Mouse (Mus musculus) left cerebral cortex, adult 8-10 months (tissue): ENCODE measurements at regions not wholly inside any gene's neighbourhood (a gene's known extent, or its start where the extent isn't known, plus 50 kb on each side); places are given as distances from the start of the nearest gene placed in this dataset.

Source experiments
- DNase-seq, 2 experiments: peaks; one replicate each; pipeline ENCODE4 v3.0.0; 2022; ENCODE audit warnings: low spot score in 2 of 2

GRCm38 (mm10) chr16:88412287-88412686 lies 94.5 kb downstream of the Cldn17 start:
- no peak for DNase-seq

DNA sequence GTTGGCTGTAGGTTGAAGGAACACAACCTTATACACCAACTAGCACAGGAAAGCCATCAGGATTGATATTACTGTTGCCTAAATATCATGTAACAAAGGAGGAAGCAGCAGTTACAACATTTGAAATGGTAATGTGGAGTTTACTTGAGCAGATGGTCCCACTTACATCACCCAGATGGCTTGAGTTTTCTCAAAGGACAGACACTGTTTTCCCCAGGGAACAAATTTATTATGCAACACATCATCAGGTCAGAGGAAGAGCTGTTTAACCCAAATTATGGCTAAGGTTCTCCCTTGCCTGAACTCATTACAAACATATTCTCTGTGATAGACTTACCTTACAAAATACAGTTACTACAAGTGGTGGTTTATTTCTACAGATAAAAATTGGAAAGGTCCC lies 98.6 kb downstream of the Cldn17 start:
- DNase-seq, result no peak

GRCm38 (mm10) chr16:88404331-88404730 lies 102.4 kb downstream of the Cldn17 start:
- DNase-seq, result no peak

DNA sequence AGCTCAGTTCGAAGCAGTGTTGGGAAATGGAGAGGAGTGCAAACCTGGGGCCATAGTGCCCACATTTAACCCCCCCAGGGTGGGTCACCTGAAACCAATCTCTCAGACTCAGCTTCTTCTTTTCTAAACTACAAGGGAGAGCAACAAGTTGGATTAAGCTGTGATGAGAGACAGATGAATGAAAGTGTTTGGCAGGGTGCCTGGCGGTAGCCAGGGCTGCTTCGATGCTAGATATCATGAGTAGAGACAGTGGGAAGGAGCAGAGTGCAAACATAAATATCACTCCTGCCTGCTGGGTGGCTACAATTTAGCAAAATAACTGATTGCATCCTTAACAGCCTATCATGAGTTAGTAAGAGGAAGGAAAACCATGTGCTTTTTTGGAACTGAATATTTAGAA lies 106.9 kb downstream of the Cldn17 start:
- no peak for DNase-seq

GRCm38 (mm10) chr16:88392764-88393163 lies 102.7 kb upstream of the Grik1 start:
- DNase-seq, result no peak

DNA sequence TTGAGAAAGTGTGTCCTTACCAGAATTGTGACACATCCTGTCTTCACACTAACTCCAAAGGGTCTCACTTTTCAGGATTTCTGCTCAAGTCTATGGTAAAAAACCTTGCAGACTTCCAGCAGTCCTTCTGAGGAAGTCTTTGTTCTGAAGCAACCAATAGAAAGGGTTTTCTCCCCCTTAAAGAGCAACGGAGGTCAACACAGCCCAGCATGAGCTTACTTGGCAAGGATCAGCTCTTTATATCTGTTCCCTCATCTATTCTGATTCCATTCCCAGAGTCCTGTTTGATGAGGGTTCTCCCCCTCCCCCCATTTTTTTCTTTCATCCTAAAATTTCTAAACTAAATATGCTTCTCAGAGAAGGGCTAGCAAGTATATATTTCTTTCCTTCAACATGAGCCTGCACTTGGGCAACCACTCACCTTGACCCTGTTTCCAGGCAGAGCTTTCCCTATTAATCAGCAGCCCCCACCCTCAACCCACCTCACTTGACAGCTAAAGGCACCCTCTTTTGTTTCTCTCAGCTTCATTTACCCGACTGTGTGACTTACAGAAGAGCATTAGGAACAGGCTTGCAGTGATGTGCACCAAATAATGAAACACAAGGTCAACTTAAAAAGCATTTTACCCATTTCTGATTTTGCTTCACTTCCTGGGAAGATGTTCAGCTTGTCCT lies 91.7 kb upstream of the Grik1 start:
- DNase-seq, result no peak

DNA sequence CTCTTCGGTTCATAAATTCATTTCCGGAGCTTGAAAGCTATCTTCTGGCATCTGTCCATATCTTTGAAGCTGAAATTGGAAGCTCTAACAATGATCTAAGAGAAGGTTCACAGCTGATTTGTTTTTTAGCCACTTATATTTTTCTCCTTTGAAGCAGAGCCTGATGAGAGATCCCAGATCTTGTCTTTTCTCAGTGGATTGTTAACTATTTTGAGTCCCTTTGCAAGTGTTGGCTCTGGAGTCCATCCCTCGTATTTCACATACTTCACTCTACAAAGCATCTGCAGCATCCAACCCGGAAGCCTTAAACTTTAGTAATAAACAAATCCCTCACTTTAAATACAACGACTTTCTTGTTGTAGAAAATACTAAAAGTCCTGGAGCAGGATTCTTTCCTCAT lies 85.6 kb upstream of the Grik1 start:
- no peak for DNase-seq

DNA sequence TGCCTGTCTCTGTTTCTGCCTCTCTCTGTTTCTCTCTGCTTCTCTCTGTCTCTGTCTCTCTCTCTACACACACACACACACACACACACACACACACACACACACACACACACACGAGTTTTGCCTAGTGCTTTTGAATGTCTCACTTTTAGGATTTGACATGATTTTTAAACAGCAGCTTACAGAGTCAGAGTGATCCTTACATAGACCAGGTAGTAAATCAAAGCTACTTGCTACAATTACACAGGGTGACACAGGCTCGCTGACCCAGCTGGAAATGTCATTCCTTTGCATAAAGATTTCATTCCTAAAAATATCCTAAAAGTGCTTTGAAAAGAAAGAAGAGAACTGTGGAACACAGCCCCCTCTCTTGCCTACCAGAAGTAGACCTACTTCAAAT lies 84.5 kb upstream of the Grik1 start:
- no peak for DNase-seq

DNA sequence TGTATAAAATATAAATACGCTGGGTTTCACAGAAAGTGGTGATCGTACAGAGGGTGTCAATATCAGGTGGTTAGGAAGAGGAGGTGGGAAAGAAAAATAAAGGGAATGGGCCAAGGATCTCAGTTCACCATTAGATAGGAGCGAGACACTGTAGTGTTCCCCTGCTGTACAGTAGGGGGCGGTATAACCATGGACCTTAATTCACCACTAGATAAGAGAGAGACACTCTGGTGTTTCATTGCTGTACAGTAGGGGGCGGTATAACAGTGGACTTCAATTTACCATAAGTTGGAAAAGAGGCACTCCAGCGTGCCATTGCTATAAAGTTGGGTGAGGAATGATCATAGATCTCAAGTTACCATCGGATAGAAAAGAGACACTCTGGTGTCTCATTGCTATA lies 82.0 kb upstream of the Grik1 start:
- peak in 1 of 2 experiments; percentile 15 for DNase-seq

GRCm38 (mm10) chr16:88368146-88368545 lies 78.1 kb upstream of the Grik1 start:
- DNase-seq, result no peak

DNA sequence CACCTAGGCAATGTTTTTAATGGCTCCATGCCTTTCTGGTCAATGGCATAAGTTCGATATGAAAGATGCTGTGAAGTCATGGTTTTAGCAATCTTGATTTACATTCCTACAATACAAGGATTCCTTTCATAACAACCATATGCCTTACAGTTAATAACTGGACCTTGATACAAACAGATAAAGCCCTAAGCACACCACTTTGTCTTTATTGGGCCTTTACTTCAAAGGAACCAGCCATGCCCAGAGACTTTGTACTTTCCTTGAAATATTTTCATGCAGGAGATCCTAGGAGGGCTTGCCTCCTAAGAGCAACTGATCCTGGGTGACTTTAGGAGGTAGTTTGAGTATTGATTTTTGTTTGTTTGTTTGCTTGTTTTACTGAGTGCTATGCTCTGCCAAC lies 77.1 kb upstream of the Grik1 start:
- DNase-seq, result no peak

GRCm38 (mm10) chr16:88360081-88360480 lies 70.0 kb upstream of the Grik1 start:
- no peak for DNase-seq
